In the genomic region with DNA sequence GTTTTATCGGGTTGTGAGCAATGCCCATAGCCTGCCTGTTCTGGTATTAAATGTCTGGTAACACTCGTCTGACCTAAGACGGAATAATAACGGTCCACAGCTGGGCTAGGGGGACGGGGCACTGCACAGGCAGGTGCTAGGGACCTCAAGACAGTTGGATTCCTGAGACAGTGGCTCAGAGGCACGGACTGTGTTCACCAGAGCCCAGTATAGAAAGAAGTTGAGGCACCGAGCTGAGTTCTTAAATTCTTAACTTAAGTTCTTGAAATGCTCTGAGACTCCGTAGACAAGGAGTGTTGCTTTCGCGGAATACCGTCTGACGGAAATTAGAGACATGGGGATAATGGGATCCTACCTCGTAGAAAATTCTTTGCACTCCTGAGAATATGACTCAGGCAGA, we compare ENCODE assay signal across 24 mouse cellular contexts.
DNase-seq lines count a peak whose midpoint lies in the region; ATAC-seq and TF ChIP-seq lines count a peak whose summit lies in the region.
"Had no signal": no experiment of that assay in that cellular context is flagged by ENCODE, and none has a peak within 500 bp of the region (broad histone marks: within the 10 kb centered on the region; RNA-seq: fewer than 3 reads in every experiment).

No protein-coding gene starts in this region.

- no peak overlapping the region for H3K9ac ChIP-seq in embryonic facial prominence, embryonic 14.5 days (ENCODE audit: low read depth, low read length)
- no peak overlapping the region for H3K9ac ChIP-seq in limb, embryonic 13.5 days
- no peak overlapping the region for H3K9ac ChIP-seq in limb, embryonic 14.5 days (ENCODE audit: low read depth, low read length, severe bottlenecking)
- H3K9ac ChIP-seq: embryonic facial prominence, embryonic 13.5 days; forebrain, embryonic 13.5 days; forebrain, embryonic 15.5 days; forebrain, postnatal 0 days had no signal

- no peak for TF ChIP-seq POLR2A in limb, embryonic 14.5 days (IDR thresholded peaks at IDR 0.05; ENCODE audit: borderline replicate concordance, extremely low read depth, insufficient read depth, insufficient read length)

- peaks cover 5% of the 10 kb centered on the region for H3K9me3 ChIP-seq in embryonic facial prominence, embryonic 14.5 days (ENCODE audit: control insufficient read depth, low read length)
- peaks cover 3% of the 10 kb centered on the region; the same call in 1 of the 2 replicates for H3K9me3 ChIP-seq in embryonic facial prominence, embryonic 10.5 days
- peaks cover 8% of the 10 kb centered on the region; the same call in 1 of the 2 replicates for H3K9me3 ChIP-seq in limb, embryonic 13.5 days
- H3K9me3 ChIP-seq in limb, embryonic 10.5 days (replicated peaks), result no peaks in the 10 kb centered on the region
- H3K9me3 ChIP-seq in limb, embryonic 14.5 days (ENCODE audit: control insufficient read depth, low read length), result 0 out of 2 replicates have a peak, but pooled peaks cover 4% of the 10 kb centered on the region
- H3K9me3 ChIP-seq: forebrain, embryonic 15.5 days had no signal

- WGBS in embryonic facial prominence, embryonic 14.5 days, result 58% methylated on average over 13 of the region's 13 CpGs
- 85% methylated on average over 13 of the region's 13 CpGs for WGBS in embryonic facial prominence, embryonic 10.5 days
- WGBS in limb, embryonic 13.5 days, result 61% methylated on average over 13 of the region's 13 CpGs
- 92% methylated on average over 13 of the region's 13 CpGs for WGBS in limb, embryonic 10.5 days
- 53% methylated on average over 13 of the region's 13 CpGs for WGBS in limb, embryonic 14.5 days

- H3K36me3 ChIP-seq in embryonic facial prominence, embryonic 14.5 days (ENCODE audit: control insufficient read depth, insufficient read depth, low read length), result no peaks in the 10 kb centered on the region
- H3K36me3 ChIP-seq in embryonic facial prominence, embryonic 10.5 days (replicated peaks), result no peaks in the 10 kb centered on the region
- H3K36me3 ChIP-seq in limb, embryonic 13.5 days, result no peaks in the 10 kb centered on the region
- no peaks in the 10 kb centered on the region for H3K36me3 ChIP-seq in limb, embryonic 10.5 days
- H3K36me3 ChIP-seq in limb, embryonic 14.5 days (ENCODE audit: control insufficient read depth, insufficient read depth, low read length), result no peaks in the 10 kb centered on the region
- H3K36me3 ChIP-seq: embryonic facial prominence, embryonic 13.5 days; forebrain, embryonic 15.5 days; G1E had no signal

- 0 out of 2 replicates have a peak, but pooled peaks have one; percentile 30 for ATAC-seq in embryonic facial prominence, embryonic 14.5 days (ENCODE audit: low read depth)
- no peak for ATAC-seq in limb, embryonic 13.5 days (ENCODE audit: low FRiP score, low read depth)
- ATAC-seq in limb, embryonic 14.5 days (ENCODE audit: low FRiP score, low read depth), result peak; percentile 60
- ATAC-seq: activated CD4-positive, CD25-positive, alpha-beta regulatory T cell, adult 4 months; CD4-positive, CD25-positive, alpha-beta regulatory T cell, adult 4 months; forebrain, embryonic 13.5 days; forebrain, embryonic 15.5 days; forebrain, postnatal 0 days; Patski had no signal

- DNase-seq in embryonic facial prominence, embryonic 14.5 days (ENCODE audit: low spot score), result no peak
- no peak for DNase-seq in embryonic facial prominence, embryonic 10.5 days (ENCODE audit: low spot score)
- DNase-seq in limb, embryonic 10.5 days (ENCODE audit: low spot score), result no peak
- no peak for DNase-seq in limb, embryonic 14.5 days (ENCODE audit: low spot score)
- no peak for DNase-seq in kidney, postnatal 10 days
- DNase-seq: adrenal gland, adult 8-10 months; adrenal gland, postnatal 14 days; adrenal gland, postnatal 36 days; B cell, adult 2 months; cerebellum, adult 11-12 months; cerebellum, adult 2 months; cerebellum, adult 9-10 months; cerebellum, postnatal 10 days; cerebellum, postnatal 25 days; forebrain, postnatal 0 days had no signal

- H3K4me3 ChIP-seq in embryonic facial prominence, embryonic 14.5 days (ENCODE audit: low read depth, low read length), result no peak overlapping the region
- no peak overlapping the region for H3K4me3 ChIP-seq in embryonic facial prominence, embryonic 10.5 days
- H3K4me3 ChIP-seq in limb, embryonic 13.5 days, result no peak overlapping the region
- no peak overlapping the region for H3K4me3 ChIP-seq in limb, embryonic 10.5 days
- no peak overlapping the region for H3K4me3 ChIP-seq in limb, embryonic 14.5 days (replicated peaks; ENCODE audit: low read length)
- H3K4me3 ChIP-seq: embryonic facial prominence, embryonic 13.5 days; forebrain, embryonic 13.5 days; forebrain, embryonic 15.5 days had no signal

- H3K27me3 ChIP-seq in embryonic facial prominence, embryonic 14.5 days (replicated peaks; ENCODE audit: control insufficient read depth, insufficient read depth, low read length), result no peaks in the 10 kb centered on the region; the same call in 1 of the 2 replicates
- no peaks in the 10 kb centered on the region for H3K27me3 ChIP-seq in embryonic facial prominence, embryonic 10.5 days (replicated peaks; ENCODE audit: low read depth, poor library complexity, severe bottlenecking)
- no peaks in the 10 kb centered on the region for H3K27me3 ChIP-seq in limb, embryonic 13.5 days
- peaks cover 18% of the 10 kb centered on the region for H3K27me3 ChIP-seq in limb, embryonic 10.5 days (ENCODE audit: low read depth, poor library complexity, severe bottlenecking)
- H3K27me3 ChIP-seq in limb, embryonic 14.5 days (ENCODE audit: control insufficient read depth, insufficient read depth, low read length), result no peaks in the 10 kb centered on the region
- H3K27me3 ChIP-seq: CH12.LX; forebrain, embryonic 13.5 days; forebrain, embryonic 15.5 days; Patski had no signal

- H3K4me1 ChIP-seq in embryonic facial prominence, embryonic 14.5 days (ENCODE audit: control insufficient read depth, insufficient read depth, low read length), result 0 out of 2 replicates have a peak, but pooled peaks cover 4% of the 10 kb centered on the region
- 0 out of 2 replicates have a peak, but pooled peaks cover 4% of the 10 kb centered on the region for H3K4me1 ChIP-seq in embryonic facial prominence, embryonic 10.5 days
- peaks cover 26% of the 10 kb centered on the region for H3K4me1 ChIP-seq in limb, embryonic 13.5 days
- peaks cover 13% of the 10 kb centered on the region; the same call in 1 of the 2 replicates for H3K4me1 ChIP-seq in limb, embryonic 10.5 days
- peaks cover 14% of the 10 kb centered on the region for H3K4me1 ChIP-seq in limb, embryonic 14.5 days (ENCODE audit: control insufficient read depth, insufficient read depth, low read length)
- H3K4me1 ChIP-seq: forebrain, embryonic 13.5 days had no signal

- H3K4me2 ChIP-seq in embryonic facial prominence, embryonic 14.5 days (ENCODE audit: low read depth, low read length), result no peak overlapping the region
- peak overlapping the region; percentile 16; the same call in 1 of the 2 replicates for H3K4me2 ChIP-seq in limb, embryonic 13.5 days (replicated peaks)
- H3K4me2 ChIP-seq in limb, embryonic 14.5 days (replicated peaks; ENCODE audit: low read depth, low read length, severe bottlenecking), result 0 out of 2 replicates have a peak overlapping the region, but pooled peaks have one; percentile 23
- H3K4me2 ChIP-seq: embryonic facial prominence, embryonic 13.5 days; forebrain, embryonic 13.5 days; forebrain, embryonic 15.5 days had no signal

- no peak overlapping the region for H3K27ac ChIP-seq in embryonic facial prominence, embryonic 14.5 days (replicated peaks; ENCODE audit: low read depth, low read length)
- no peak overlapping the region for H3K27ac ChIP-seq in embryonic facial prominence, embryonic 10.5 days (replicated peaks)
- peak overlapping the region; percentile 12; the same call in 1 of the 2 replicates for H3K27ac ChIP-seq in limb, embryonic 13.5 days
- H3K27ac ChIP-seq in limb, embryonic 10.5 days, result no peak overlapping the region
- H3K27ac ChIP-seq in limb, embryonic 14.5 days (replicated peaks; ENCODE audit: low read depth, low read length), result no peak overlapping the region
- H3K27ac ChIP-seq: embryonic facial prominence, embryonic 13.5 days; forebrain, embryonic 13.5 days; forebrain, embryonic 15.5 days had no signal
